Mouse (Mus musculus) gastrocnemius, postnatal 14 days (tissue): ENCODE results near the gene Zfp131. TPM values are rescaled to one million over a fixed set of nuclear protein-coding genes. Genes with fewer than 3 reads are reported as not detected.

ENCODE experiments used
- DNase-seq: peaks from one replicate; pipeline ENCODE4 v3.0.0; 2021; ENCODE audit warnings: mixed read lengths
- intact Hi-C: fragments of 180-260 bp; cut with DNase I; formaldehyde crosslinking; loops from one replicate; pipeline ENCODE4 v1.15.1; 2025; ENCODE audit warnings: low total_unique reads
- total RNA-seq, 2 experiments: library from RNA; stranded (reverse); gene quantifications; 2 replicates each; pipeline ENCODE4 v1.2.3; 2021

Gene Zfp131
- total RNA-seq, 2 experiments from 2014 or later, result 13.7 to 15.6 TPM

- no peak for DNase-seq
- intact Hi-C loops, result no loop called here
Observed at GRCm38 (mm10) chr13:119756831-119757230, 33.9 kb downstream of the Zfp131 start.

GRCm38 (mm10) chr13:119755681-119756471 is 34.8 kb downstream of the Zfp131 start, which contains the start of gene Nim1k:
Gene Nim1k (minus strand): TSS chr13:119755882.
- peak; percentile 84 for DNase-seq
- intact Hi-C loops, result no loop called here

DNA sequence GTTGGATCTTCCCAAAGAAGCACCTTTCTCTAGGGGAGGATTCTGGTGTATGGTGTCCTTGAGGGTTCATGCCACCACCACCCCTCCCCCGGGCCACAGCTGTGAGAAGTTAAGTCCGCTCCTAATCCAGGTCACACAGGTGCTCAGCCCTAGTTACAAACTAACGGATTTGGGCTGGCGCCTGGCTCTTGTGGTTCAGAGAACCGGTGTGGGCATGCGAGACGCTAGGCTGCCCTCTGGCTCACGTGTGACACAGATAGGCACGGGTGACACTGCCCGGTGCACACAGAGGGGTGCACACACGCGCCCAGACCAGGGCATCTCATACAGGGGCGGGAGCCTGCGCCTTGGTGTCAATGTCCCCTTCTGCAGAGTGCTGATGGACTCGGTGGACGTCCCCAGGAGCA is 35.5 kb downstream of the Zfp131 start:
- intact Hi-C loops, result no loop called here
- DNase-seq, result peak; percentile 30

DNA sequence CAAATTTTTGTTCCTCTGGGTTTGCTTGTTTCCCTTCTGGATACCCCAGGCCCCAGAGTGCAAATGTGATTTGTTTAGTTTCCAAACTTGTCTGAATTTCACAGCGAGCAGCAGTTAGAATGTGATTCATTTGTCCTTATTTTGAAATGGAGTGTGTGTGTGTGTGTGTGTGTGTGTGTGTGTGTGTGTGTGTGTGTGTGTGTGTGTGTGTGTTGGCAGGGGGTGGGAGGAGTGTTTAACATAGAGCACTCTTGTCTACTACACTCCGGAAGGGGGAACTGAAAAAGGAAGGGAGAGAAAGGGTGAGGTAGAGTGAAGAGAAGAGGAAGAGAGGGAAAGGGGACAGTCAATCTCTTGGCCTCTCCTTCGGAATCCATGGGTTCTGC is 36.1 kb downstream of the Zfp131 start:
- no peak for DNase-seq
- intact Hi-C loops, result no loop called here

GRCm38 (mm10) chr13:119753859-119754634 is 36.6 kb downstream of the Zfp131 start:
- no peak for DNase-seq
- intact Hi-C loops, result no loop called here

GRCm38 (mm10) chr13:119746930-119747329 is 43.8 kb downstream of the Zfp131 start:
- DNase-seq, result no peak
- intact Hi-C loops, result no loop called here

DNA sequence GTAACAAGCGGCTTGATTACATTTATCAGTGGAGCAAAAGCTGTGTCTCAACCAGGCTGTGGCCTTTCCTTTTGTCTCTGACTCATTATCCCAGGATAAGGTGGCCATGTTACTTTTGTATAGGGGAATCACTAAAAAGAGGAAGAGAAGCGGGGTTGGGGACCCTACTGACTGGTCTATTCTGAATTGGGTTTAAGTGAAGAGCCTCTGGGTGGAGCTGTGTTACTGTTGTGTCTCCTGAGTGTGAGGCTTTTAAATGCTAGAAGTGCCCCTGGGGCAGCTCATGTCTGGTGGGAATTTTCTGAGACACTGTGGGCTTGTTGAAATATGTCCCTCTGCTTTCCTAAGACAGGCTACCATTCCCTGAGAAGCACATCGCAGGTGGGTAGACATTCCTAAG is 47.2 kb downstream of the Zfp131 start:
- intact Hi-C loops, result no loop called here
- DNase-seq, result no peak

GRCm38 (mm10) chr13:119742711-119743415 is 47.8 kb downstream of the Zfp131 start:
- intact Hi-C loops, result no loop called here
- DNase-seq, result no peak

- intact Hi-C loops, result no loop called here
- no peak for DNase-seq
Observed at GRCm38 (mm10) chr13:119741390-119742237, 49.1 kb downstream of the Zfp131 start.

GRCm38 (mm10) chr13:119731448-119731847 is 59.2 kb downstream of the Zfp131 start:
- no peak for DNase-seq
- intact Hi-C loops, result loop anchor here (10.0 kb wide), 1 partner anchor 87 kb away; no protein-coding TSS in a partner anchor

DNA sequence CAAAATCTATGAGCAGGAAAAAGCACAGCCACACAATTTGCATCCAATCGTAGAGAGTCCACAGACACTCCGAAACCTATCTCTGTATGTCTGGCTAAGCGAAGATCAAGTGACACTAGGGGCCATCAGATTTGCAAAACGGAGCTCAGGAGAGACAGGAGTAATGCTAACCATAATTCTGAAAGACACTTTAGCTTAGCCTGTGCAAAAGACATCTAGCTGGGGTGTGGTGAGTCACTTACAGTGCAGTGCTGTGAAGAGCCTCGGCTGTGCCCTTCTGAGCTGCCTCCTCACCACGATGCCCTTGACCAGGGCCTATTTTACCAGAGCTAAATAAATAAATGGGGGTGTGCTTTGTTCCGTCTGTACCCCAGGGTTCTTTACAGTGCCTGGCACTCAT is 61.3 kb downstream of the Zfp131 start:
- DNase-seq, result no peak
- intact Hi-C loops, result no loop called here

DNA sequence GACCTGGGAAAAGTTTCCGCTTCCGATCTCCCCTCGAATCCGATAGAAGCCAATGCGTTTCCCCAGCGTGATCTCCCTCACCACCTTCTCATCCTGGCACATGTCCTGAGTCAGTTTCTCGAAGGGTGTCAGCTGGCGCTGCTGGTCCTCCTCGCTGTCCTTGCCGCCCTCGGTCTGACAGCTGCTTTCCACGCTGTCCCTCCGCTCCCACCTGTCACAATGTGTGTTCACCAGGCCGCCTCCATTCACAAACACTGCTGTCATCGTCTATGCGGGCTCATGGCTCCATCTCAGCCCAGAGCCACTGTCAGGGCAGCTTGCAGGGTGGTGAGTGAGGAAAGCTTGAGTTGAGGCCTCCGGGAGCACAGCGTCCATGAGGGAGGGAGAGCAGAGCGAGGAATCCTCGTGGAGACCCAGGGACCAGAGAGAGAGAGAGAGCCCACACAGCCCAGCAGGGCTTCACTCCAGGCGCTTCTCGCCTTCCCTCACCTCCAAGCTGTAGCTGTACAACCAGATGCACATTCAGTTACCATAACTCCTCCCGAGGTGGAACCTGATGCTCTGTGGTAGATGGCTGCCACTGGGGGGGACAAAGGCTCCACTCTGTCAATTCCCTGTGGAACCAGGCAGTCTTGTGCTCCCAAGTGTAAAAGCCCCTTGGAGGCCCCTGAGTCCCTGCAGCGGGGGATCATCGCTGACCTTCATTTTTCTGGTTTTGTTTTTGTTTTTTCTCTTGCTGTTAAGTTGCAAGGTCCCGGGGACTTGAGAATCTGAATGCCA is 62.9 kb downstream of the Zfp131 start:
- intact Hi-C loops, result no loop called here
- no peak for DNase-seq

GRCm38 (mm10) chr13:119724541-119724940 is 66.1 kb downstream of the Zfp131 start:
- intact Hi-C loops, result no loop called here
- no peak for DNase-seq

- intact Hi-C loops, result no loop called here
- no peak for DNase-seq
Observed at GRCm38 (mm10) chr13:119723368-119723767, 67.3 kb downstream of the Zfp131 start.

GRCm38 (mm10) chr13:119722447-119722846 is 68.2 kb downstream of the Zfp131 start:
- no peak for DNase-seq
- intact Hi-C loops, result no loop called here

GRCm38 (mm10) chr13:119716105-119716504 is 74.6 kb downstream of the Zfp131 start:
- DNase-seq, result no peak
- intact Hi-C loops, result no loop called here
